Mouse (Mus musculus) urinary bladder, postnatal 25 days (tissue): ENCODE results near the gene Card9.

Experiments
- DNase-seq: peaks from one replicate; pipeline ENCODE4 v3.0.0; 2022; ENCODE audit warnings: low spot score

Gene Card9

GRCm38 (mm10) chr2:26362991-26363390 lies 2.3 kb upstream of the Card9 start:
- no peak for DNase-seq

GRCm38 (mm10) chr2:26359983-26360382 lies 735 bp downstream of the Card9 start:
- no peak for DNase-seq

GRCm38 (mm10) chr2:26358667-26359320 lies 1.9 kb downstream of the Card9 start:
- DNase-seq = no peak

GRCm38 (mm10) chr2:26357484-26357883 lies 3.2 kb downstream of the Card9 start:
- no peak for DNase-seq

GRCm38 (mm10) chr2:26356678-26357077 lies 4.0 kb downstream of the Card9 start:
- no peak for DNase-seq

- DNase-seq = no peak
These were observed 4.5 kb downstream of the Card9 start for GRCm38 (mm10) chr2:26356231-26356630.

GRCm38 (mm10) chr2:26354401-26354800 lies 6.3 kb downstream of the Card9 start:
- DNase-seq = no peak

GRCm38 (mm10) chr2:26353066-26353980 lies 7.4 kb downstream of the Card9 start:
- DNase-seq = no peak

GRCm38 (mm10) chr2:26352291-26352910 lies 8.3 kb downstream of the Card9 start:
- peak; percentile 17 for DNase-seq

GRCm38 (mm10) chr2:26351358-26352290 lies 9.1 kb downstream of the Card9 start, which contains the start of gene Dnlz:
TSS of gene Dnlz (minus strand) at chr2:26352110.
- peak; percentile 92 for DNase-seq

- no peak for DNase-seq
These were observed 12.5 kb downstream of the Card9 start for GRCm38 (mm10) chr2:26348241-26348640.

- no peak for DNase-seq
These were observed 17.9 kb downstream of the Card9 start for GRCm38 (mm10) chr2:26342609-26343490.

- DNase-seq = peak; percentile 28
These were observed 18.7 kb downstream of the Card9 start for GRCm38 (mm10) chr2:26342044-26342443.

GRCm38 (mm10) chr2:26341510-26341981 lies 19.2 kb downstream of the Card9 start:
- no peak for DNase-seq

GRCm38 (mm10) chr2:26339204-26339551 lies 21.5 kb downstream of the Card9 start:
- no peak for DNase-seq

- no peak for DNase-seq
These were observed 22.2 kb downstream of the Card9 start for GRCm38 (mm10) chr2:26338302-26339203.

GRCm38 (mm10) chr2:26330702-26331101 lies 30.0 kb downstream of the Card9 start:
- no peak for DNase-seq

GRCm38 (mm10) chr2:26330056-26330468 lies 30.7 kb downstream of the Card9 start:
- no peak for DNase-seq

- no peak for DNase-seq
These were observed 31.3 kb downstream of the Card9 start for GRCm38 (mm10) chr2:26329402-26329801.
